Mouse (Mus musculus): ENCODE measurements around the gene Slit3. TPM values are rescaled to one million over a fixed set of nuclear protein-coding genes. Genes with fewer than 3 reads are reported as not detected.

Gene Slit3
- polyA plus RNA-seq, 1 experiment from 2014 or later, result 2.3 TPM

DNA sequence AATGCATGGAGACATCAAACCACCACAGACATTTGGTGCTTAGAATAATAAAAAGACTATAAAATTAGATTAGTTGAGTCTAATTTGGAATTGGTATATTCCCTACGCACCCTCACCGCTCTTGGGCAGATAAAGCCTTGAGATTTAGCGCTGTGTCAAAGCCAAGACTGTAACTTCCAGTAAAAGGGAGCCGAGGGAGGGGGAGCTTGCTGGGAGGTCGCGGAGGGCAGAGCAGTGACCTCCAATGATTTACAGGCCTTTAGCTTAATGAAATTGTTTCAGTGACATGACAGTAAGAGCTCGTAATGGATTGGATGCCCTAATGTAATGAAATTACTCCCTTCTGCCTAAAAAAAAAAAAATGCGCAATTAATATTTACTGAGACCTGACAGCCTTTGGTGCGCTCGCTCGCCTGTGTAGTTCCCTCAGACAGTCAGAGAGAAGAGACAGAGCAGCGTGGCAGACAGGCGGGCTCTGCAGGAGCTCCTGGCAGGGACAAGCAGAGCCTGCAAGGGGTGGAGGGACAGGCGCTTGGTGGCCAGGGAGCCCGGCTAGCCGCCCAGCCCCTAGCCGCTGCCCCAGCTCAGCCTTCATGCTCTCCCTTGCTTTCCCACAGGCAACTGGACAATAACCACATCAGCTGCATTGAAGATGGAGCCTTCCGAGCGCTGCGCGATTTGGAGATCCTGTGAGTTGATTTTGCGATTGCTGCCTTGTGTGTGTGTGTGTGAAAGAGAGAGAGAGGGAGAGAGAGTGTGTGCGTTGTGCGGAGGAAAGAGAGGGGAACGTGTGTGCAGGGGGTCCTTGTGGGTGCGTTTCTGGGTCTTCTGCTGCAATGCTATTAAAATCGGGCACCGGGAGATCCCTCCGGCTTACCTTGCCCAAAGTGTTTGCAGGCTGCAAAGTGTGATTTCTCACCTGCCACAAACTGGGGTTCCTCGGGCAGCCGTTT is 423.4 kb downstream of the Slit3 start:
- Histone ChIP-seq H3K36me3 (ENCODE audit: control insufficient read depth, insufficient read depth, low read length) (no peaks in the 10 kb centered on the region), H3K27me3 (replicated peaks; ENCODE audit: control insufficient read depth, insufficient read depth, low read length) (peaks cover 56% of the 10 kb centered on the region), H3K4me3 (ENCODE audit: low read depth, low read length) (peak overlapping the region; percentile 4; the same call in 1 of the 2 replicates), H3K4me1 (ENCODE audit: control insufficient read depth, insufficient read depth, low read length) (no peaks in the 10 kb centered on the region), H3K27ac (ENCODE audit: low read depth, low read length) (no peak overlapping the region), H3K4me2 (ENCODE audit: low read length) (peak overlapping the region; percentile 41), H3K9ac (ENCODE audit: low read length) (peak overlapping the region; percentile 49), H3K9me3 (replicated peaks; ENCODE audit: control insufficient read depth, low read length) (no peaks in the 10 kb centered on the region)
- 43% methylated on average over 31 of the region's 31 CpGs for WGBS
- DNase-seq (ENCODE audit: low spot score) (peak; percentile 33), ATAC-seq (0 out of 2 replicates have a peak, but pooled peaks have one; percentile 40)

DNA sequence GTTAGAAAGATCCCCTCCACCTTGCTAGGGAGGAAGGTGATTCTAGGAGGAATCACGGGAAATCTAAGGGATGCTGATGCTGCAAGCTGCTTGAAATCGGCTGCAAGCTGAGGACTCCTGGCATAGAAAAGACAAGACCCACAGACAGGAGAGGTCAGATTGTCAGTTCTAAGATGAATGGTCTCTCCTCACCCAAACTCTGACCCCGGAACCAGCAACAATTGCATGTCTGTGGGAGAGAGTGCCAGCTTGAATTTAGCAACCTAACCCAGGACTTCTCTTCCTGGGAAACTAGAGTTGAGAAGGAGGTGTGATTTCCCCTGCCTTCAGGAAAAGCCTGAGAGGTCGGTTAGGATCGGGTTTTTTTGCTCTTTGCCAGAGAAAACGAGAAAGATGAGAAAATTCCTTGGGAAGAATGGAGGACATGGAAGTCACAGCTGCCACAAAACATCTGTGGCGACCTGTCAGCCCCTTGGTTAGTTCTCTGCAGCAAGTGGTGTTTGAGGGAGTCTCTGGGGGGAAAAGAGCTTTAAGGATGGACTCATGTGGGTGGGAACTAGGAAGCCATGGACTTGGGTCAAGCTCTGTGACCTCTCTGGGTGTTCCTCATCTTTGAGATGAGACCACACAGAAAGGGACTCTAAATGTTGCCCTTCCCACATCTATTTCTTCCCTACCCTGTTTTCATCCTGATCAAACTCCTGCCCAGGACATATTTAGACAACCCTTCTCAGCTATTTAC is 425.2 kb downstream of the Slit3 start:
- no peaks in the 10 kb centered on the region for H3K4me1 ChIP-seq (ENCODE audit: control insufficient read depth, insufficient read depth, low read length)
- WGBS, result 68% methylated on average over 7 of the region's 7 CpGs
- ATAC-seq (no peak), DNase-seq (ENCODE audit: low spot score) (no peak)
- H3K9me3 ChIP-seq (replicated peaks; ENCODE audit: control insufficient read depth, low read length), result no peaks in the 10 kb centered on the region
- H3K36me3 ChIP-seq (ENCODE audit: control insufficient read depth, insufficient read depth, low read length), result no peaks in the 10 kb centered on the region
- no peak overlapping the region for H3K9ac ChIP-seq (ENCODE audit: low read length)
- no peak overlapping the region for H3K4me3 ChIP-seq (ENCODE audit: low read depth, low read length)
- peaks cover 56% of the 10 kb centered on the region for H3K27me3 ChIP-seq (replicated peaks; ENCODE audit: control insufficient read depth, insufficient read depth, low read length)
- no peak overlapping the region for H3K4me2 ChIP-seq (ENCODE audit: low read length)
- no peak overlapping the region for H3K27ac ChIP-seq (ENCODE audit: low read depth, low read length)

GRCm38 (mm10) chr11:35550036-35550435 is 429.0 kb downstream of the Slit3 start:
- H3K27me3 ChIP-seq (replicated peaks; ENCODE audit: control insufficient read depth, insufficient read depth, low read length), result peaks cover 66% of the 10 kb centered on the region
- H3K9ac ChIP-seq (ENCODE audit: low read length), result no peak overlapping the region
- no peak overlapping the region for H3K27ac ChIP-seq (ENCODE audit: low read depth, low read length)
- H3K4me2 ChIP-seq (ENCODE audit: low read length), result no peak overlapping the region
- ATAC-seq (no peak), DNase-seq (ENCODE audit: low spot score) (no peak)
- H3K4me3 ChIP-seq (ENCODE audit: low read depth, low read length), result no peak overlapping the region
- no peaks in the 10 kb centered on the region for H3K4me1 ChIP-seq (ENCODE audit: control insufficient read depth, insufficient read depth, low read length)
- 95% methylated on average over 9 of the region's 9 CpGs for WGBS
- H3K36me3 ChIP-seq (ENCODE audit: control insufficient read depth, insufficient read depth, low read length), result no peaks in the 10 kb centered on the region
- no peaks in the 10 kb centered on the region for H3K9me3 ChIP-seq (replicated peaks; ENCODE audit: control insufficient read depth, low read length)

GRCm38 (mm10) chr11:35556192-35556591 is 435.2 kb downstream of the Slit3 start:
- DNase-seq (ENCODE audit: low spot score), result peak; percentile 94
- peak; percentile 91 for ATAC-seq
- 11% methylated on average over 11 of the region's 11 CpGs for WGBS
- Histone ChIP-seq H3K4me2 (ENCODE audit: low read length) (no peak overlapping the region), H3K4me3 (ENCODE audit: low read depth, low read length) (no peak overlapping the region), H3K27ac (ENCODE audit: low read depth, low read length) (no peak overlapping the region), H3K9ac (ENCODE audit: low read length) (no peak overlapping the region), H3K4me1 (ENCODE audit: control insufficient read depth, insufficient read depth, low read length) (0 out of 2 replicates have a peak, but pooled peaks cover 3% of the 10 kb centered on the region), H3K27me3 (replicated peaks; ENCODE audit: control insufficient read depth, insufficient read depth, low read length) (peaks cover 70% of the 10 kb centered on the region), H3K9me3 (replicated peaks; ENCODE audit: control insufficient read depth, low read length) (no peaks in the 10 kb centered on the region), H3K36me3 (ENCODE audit: control insufficient read depth, insufficient read depth, low read length) (no peaks in the 10 kb centered on the region)

DNA sequence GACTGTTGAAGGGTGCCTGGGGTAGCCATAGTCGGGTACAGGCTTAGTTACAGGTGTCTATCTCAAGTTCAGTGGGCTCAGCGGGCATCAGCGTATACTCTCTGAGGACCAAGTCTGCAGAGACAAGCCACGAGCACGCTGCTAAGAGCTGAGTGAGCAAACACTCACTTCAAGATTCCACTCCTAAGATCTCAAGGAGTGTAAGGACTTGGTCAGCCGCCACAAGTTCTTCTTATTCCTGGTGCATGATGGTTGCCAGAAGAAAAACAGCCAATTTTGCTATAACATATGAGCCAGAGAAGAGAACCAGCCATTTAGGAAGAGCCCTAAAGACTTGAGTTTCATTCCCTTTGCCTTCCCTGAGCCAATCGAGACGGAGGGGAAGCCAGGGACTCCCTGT is 436.5 kb downstream of the Slit3 start:
- H3K27ac ChIP-seq (ENCODE audit: low read depth, low read length), result no peak overlapping the region
- no peak overlapping the region for H3K9ac ChIP-seq (ENCODE audit: low read length)
- H3K9me3 ChIP-seq (replicated peaks; ENCODE audit: control insufficient read depth, low read length), result no peaks in the 10 kb centered on the region
- WGBS, result 88% methylated on average over 8 of the region's 8 CpGs
- H3K4me1 ChIP-seq (ENCODE audit: control insufficient read depth, insufficient read depth, low read length), result 0 out of 2 replicates have a peak, but pooled peaks cover 3% of the 10 kb centered on the region
- peaks cover 74% of the 10 kb centered on the region for H3K27me3 ChIP-seq (replicated peaks; ENCODE audit: control insufficient read depth, insufficient read depth, low read length)
- no peak for ATAC-seq
- H3K36me3 ChIP-seq (ENCODE audit: control insufficient read depth, insufficient read depth, low read length), result no peaks in the 10 kb centered on the region
- no peak overlapping the region for H3K4me2 ChIP-seq (ENCODE audit: low read length)
- no peak for DNase-seq (ENCODE audit: low spot score)
- no peak overlapping the region for H3K4me3 ChIP-seq (ENCODE audit: low read depth, low read length)

- Histone ChIP-seq H3K36me3 (ENCODE audit: control insufficient read depth, insufficient read depth, low read length) (no peaks in the 10 kb centered on the region), H3K4me3 (ENCODE audit: low read depth, low read length) (no peak overlapping the region), H3K9me3 (replicated peaks; ENCODE audit: control insufficient read depth, low read length) (no peaks in the 10 kb centered on the region), H3K27ac (ENCODE audit: low read depth, low read length) (no peak overlapping the region), H3K27me3 (replicated peaks; ENCODE audit: control insufficient read depth, insufficient read depth, low read length) (peaks cover 71% of the 10 kb centered on the region), H3K9ac (ENCODE audit: low read length) (no peak overlapping the region), H3K4me2 (ENCODE audit: low read length) (no peak overlapping the region), H3K4me1 (ENCODE audit: control insufficient read depth, insufficient read depth, low read length) (0 out of 2 replicates have a peak, but pooled peaks cover 3% of the 10 kb centered on the region)
- no peak for ATAC-seq
- DNase-seq (ENCODE audit: low spot score), result no peak
- 88% methylated on average over 2 of the region's 2 CpGs for WGBS
Observed at GRCm38 (mm10) chr11:35558311-35558710, 437.3 kb downstream of the Slit3 start.

GRCm38 (mm10) chr11:35559386-35559785 is 438.4 kb downstream of the Slit3 start:
- WGBS, result 33% methylated on average over 3 of the region's 3 CpGs
- ATAC-seq, result no peak
- Histone ChIP-seq H3K27me3 (replicated peaks; ENCODE audit: control insufficient read depth, insufficient read depth, low read length) (peaks cover 70% of the 10 kb centered on the region), H3K4me3 (ENCODE audit: low read depth, low read length) (no peak overlapping the region), H3K27ac (ENCODE audit: low read depth, low read length) (no peak overlapping the region), H3K4me2 (ENCODE audit: low read length) (no peak overlapping the region), H3K9ac (ENCODE audit: low read length) (no peak overlapping the region), H3K4me1 (ENCODE audit: control insufficient read depth, insufficient read depth, low read length) (0 out of 2 replicates have a peak, but pooled peaks cover 3% of the 10 kb centered on the region), H3K36me3 (ENCODE audit: control insufficient read depth, insufficient read depth, low read length) (no peaks in the 10 kb centered on the region), H3K9me3 (replicated peaks; ENCODE audit: control insufficient read depth, low read length) (no peaks in the 10 kb centered on the region)
- DNase-seq (ENCODE audit: low spot score), result peak; percentile 53

DNA sequence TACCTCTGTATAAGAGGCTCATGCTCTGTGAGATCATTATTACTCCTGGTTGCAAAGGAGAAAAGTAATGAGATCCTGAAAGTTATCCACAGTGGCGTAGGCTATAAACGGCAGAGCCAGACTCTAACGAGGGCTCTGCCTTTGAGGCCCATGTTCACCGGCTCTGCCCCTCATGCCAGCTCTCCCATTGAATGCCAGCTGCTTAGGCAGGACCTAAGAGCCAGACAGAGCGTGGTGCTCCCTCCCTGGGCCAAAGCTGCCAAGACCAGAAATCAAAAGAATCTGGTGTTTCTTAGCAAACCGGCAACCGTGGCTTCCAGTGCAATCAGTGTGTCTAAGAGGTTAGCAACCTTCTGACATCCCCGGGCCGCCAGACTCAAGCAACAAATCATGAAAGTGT is 440.7 kb downstream of the Slit3 start:
- no peak overlapping the region for H3K9ac ChIP-seq (ENCODE audit: low read length)
- H3K9me3 ChIP-seq (replicated peaks; ENCODE audit: control insufficient read depth, low read length), result no peaks in the 10 kb centered on the region
- no peaks in the 10 kb centered on the region for H3K36me3 ChIP-seq (ENCODE audit: control insufficient read depth, insufficient read depth, low read length)
- WGBS, result 42% methylated on average over 9 of the region's 9 CpGs
- H3K27me3 ChIP-seq (replicated peaks; ENCODE audit: control insufficient read depth, insufficient read depth, low read length), result peaks cover 66% of the 10 kb centered on the region
- H3K4me1 ChIP-seq (ENCODE audit: control insufficient read depth, insufficient read depth, low read length), result 0 out of 2 replicates have a peak, but pooled peaks cover 3% of the 10 kb centered on the region
- DNase-seq (ENCODE audit: low spot score), result peak; percentile 44
- no peak for ATAC-seq
- no peak overlapping the region for H3K27ac ChIP-seq (ENCODE audit: low read depth, low read length)
- no peak overlapping the region for H3K4me2 ChIP-seq (ENCODE audit: low read length)
- no peak overlapping the region for H3K4me3 ChIP-seq (ENCODE audit: low read depth, low read length)
